In genomic region chr15:98778191-98778770, GRCm38 (mm10) we compare ENCODE assay signal across 10 mouse cellular contexts. TPM values are rescaled to one million over a fixed set of nuclear protein-coding genes. Genes with fewer than 3 reads are reported as not detected.
DNase-seq lines count a peak whose midpoint lies in the region; ATAC-seq and TF ChIP-seq lines count a peak whose summit lies in the region.
"Had no signal": no experiment of that assay in that cellular context is flagged by ENCODE, and none has a peak within 500 bp of the region (broad histone marks: within the 10 kb centered on the region; RNA-seq: fewer than 3 reads in every experiment).

No protein-coding gene starts in this region.

- peaks cover 89% of the 10 kb centered on the region for H3K27me3 ChIP-seq in liver, embryonic 11.5 days (replicated peaks; ENCODE audit: control insufficient read depth, insufficient read depth, low read length)
- peaks cover 100% of the 10 kb centered on the region for H3K27me3 ChIP-seq in limb, embryonic 12.5 days

- no peak for TF ChIP-seq CTCF in embryonic fibroblast, embryonic 13.5 days (IDR thresholded peaks at IDR 0.05; ENCODE audit: borderline replicate concordance, insufficient read depth, low read length)
- no peak for TF ChIP-seq CTCF in olfactory bulb, adult 2 months (IDR thresholded peaks at IDR 0.05; ENCODE audit: insufficient read depth, low read depth, low read length)

- DNase-seq in liver, embryonic 11.5 days (ENCODE audit: low spot score), result no peak
- DNase-seq in liver, result no peak
- no peak for DNase-seq in thymus, adult 18-20 months
- no peak for DNase-seq in cerebellum, postnatal 10 days
- DNase-seq in spleen, postnatal 14 days (ENCODE audit: low spot score in 2 of 2), result no peak
- DNase-seq: right cerebral cortex, postnatal 14 days had no signal

- no peak overlapping the region for H3K27ac ChIP-seq in liver, embryonic 11.5 days (ENCODE audit: low read depth, low read length)
- H3K27ac ChIP-seq in embryonic fibroblast, embryonic 13.5 days (ENCODE audit: insufficient read depth, low read length), result no peak overlapping the region
- no peak overlapping the region for H3K27ac ChIP-seq in limb, embryonic 12.5 days
- no peak overlapping the region for H3K27ac ChIP-seq in olfactory bulb, adult 2 months (ENCODE audit: insufficient read depth, low read depth, low read length)

- no peaks in the 10 kb centered on the region for H3K36me3 ChIP-seq in liver, embryonic 11.5 days (ENCODE audit: control insufficient read depth, insufficient read depth, low read length)
- H3K36me3 ChIP-seq in limb, embryonic 12.5 days, result no peaks in the 10 kb centered on the region

- H3K4me1 ChIP-seq in liver, embryonic 11.5 days (replicated peaks; ENCODE audit: control insufficient read depth, insufficient read depth, low read length), result peaks cover 15% of the 10 kb centered on the region
- H3K4me1 ChIP-seq in embryonic fibroblast, embryonic 13.5 days (ENCODE audit: control insufficient read depth, insufficient read depth, low read length), result peaks cover 23% of the 10 kb centered on the region
- peaks cover 28% of the 10 kb centered on the region for H3K4me1 ChIP-seq in limb, embryonic 12.5 days (replicated peaks)
- H3K4me1 ChIP-seq in olfactory bulb, adult 2 months (ENCODE audit: control insufficient read depth, insufficient read depth, low read length), result peaks cover 47% of the 10 kb centered on the region

- H3K9ac ChIP-seq in liver, embryonic 11.5 days (ENCODE audit: low read depth, low read length), result no peak overlapping the region
- H3K9ac ChIP-seq in limb, embryonic 12.5 days (replicated peaks), result no peak overlapping the region

- peak overlapping the region; percentile 43 for H3K4me2 ChIP-seq in liver, embryonic 11.5 days
- peak overlapping the region; percentile 50 for H3K4me2 ChIP-seq in limb, embryonic 12.5 days

- no peaks in the 10 kb centered on the region for H3K9me3 ChIP-seq in liver, embryonic 11.5 days (ENCODE audit: control insufficient read depth, low read length)
- H3K9me3 ChIP-seq in limb, embryonic 12.5 days, result no peaks in the 10 kb centered on the region

- no peak for ATAC-seq in liver, embryonic 11.5 days (replicated peaks; ENCODE audit: low FRiP score)
- ATAC-seq in limb, embryonic 12.5 days (ENCODE audit: insufficient number of reproducible peaks, insufficient read depth, low FRiP score, low TSS enrichment, low read depth), result no peak

- H3K4me3 ChIP-seq in liver, embryonic 11.5 days (ENCODE audit: low read depth, low read length), result peak overlapping the region; percentile 10
- peak overlapping the region; percentile 26 for H3K4me3 ChIP-seq in embryonic fibroblast, embryonic 13.5 days (ENCODE audit: insufficient read depth, low read length)
- H3K4me3 ChIP-seq in limb, embryonic 12.5 days (replicated peaks), result peak overlapping the region; percentile 31
- H3K4me3 ChIP-seq in olfactory bulb, adult 2 months (ENCODE audit: insufficient read depth, low read depth, low read length), result 0 out of 2 replicates have a peak overlapping the region, but pooled peaks have one; percentile 7
- H3K4me3 ChIP-seq: erythroblast, embryonic 14.5 days had no signal

- WGBS in liver, embryonic 11.5 days, result 1% methylated on average over 25 of the region's 25 CpGs
- under 1% methylated on average over 25 of the region's 25 CpGs for WGBS in limb, embryonic 12.5 days
- WGBS in olfactory bulb, adult 2 months, result 7% methylated on average over 25 of the region's 25 CpGs

- TF ChIP-seq POLR2A in embryonic fibroblast, embryonic 13.5 days (IDR thresholded peaks at IDR 0.05; ENCODE audit: low read depth, low read length), result peak; percentile 35; the same call in 1 of the 2 replicates
- no peak for TF ChIP-seq POLR2A in olfactory bulb, adult 2 months (IDR thresholded peaks at IDR 0.05; ENCODE audit: insufficient read depth, low read depth, low read length)

RNA-seq across cellular contexts. Expression of gene Wnt10b, which starts 0.3 kb away (rescaled TPM):
- not detected in 2 replicates for polyA plus RNA-seq in liver, embryonic 11.5 days (2014; fragmentation: Nextera tagmentation; extraction: Ambion mirVana)
- 1.9 and 5.8 TPM in 2 replicates for polyA plus RNA-seq in embryonic fibroblast, embryonic 13.5 days (2011; ENCODE audit: insufficient read length, low read depth, missing spikeins)
- polyA plus RNA-seq in limb, embryonic 12.5 days (2016; fragmentation: Nextera tagmentation; extraction: Ambion mirVana), result 1.5 and 1.7 TPM in 2 replicates
- polyA plus RNA-seq in olfactory bulb, adult 2 months (2012; ENCODE audit: insufficient read depth, insufficient read length, low replicate concordance, missing spikeins), result not detected in 2 replicates
- polyA plus RNA-seq: erythroblast, embryonic 14.5 days had no signal

RNA-seq across cellular contexts. Expression of gene Wnt1, which starts 11.4 kb away (rescaled TPM):
- polyA plus RNA-seq in liver, embryonic 11.5 days (2014; fragmentation: Nextera tagmentation; extraction: Ambion mirVana), result not detected in 2 replicates
- not detected in 2 replicates for polyA plus RNA-seq in embryonic fibroblast, embryonic 13.5 days (2011; ENCODE audit: insufficient read length, low read depth, missing spikeins)
- polyA plus RNA-seq in limb, embryonic 12.5 days (2016; fragmentation: Nextera tagmentation; extraction: Ambion mirVana), result not detected in 2 replicates
- not detected in 2 replicates for polyA plus RNA-seq in olfactory bulb, adult 2 months (2012; ENCODE audit: insufficient read depth, insufficient read length, low replicate concordance, missing spikeins)
- polyA plus RNA-seq: erythroblast, embryonic 14.5 days had no signal

RNA-seq across cellular contexts. Expression of gene Arf3, which starts 15.3 kb away (rescaled TPM):
- polyA plus RNA-seq in liver, embryonic 11.5 days (2014; fragmentation: Nextera tagmentation; extraction: Ambion mirVana), result 25.3 and 25.8 TPM in 2 replicates
- 91.3 and 112 TPM in 2 replicates for polyA plus RNA-seq in embryonic fibroblast, embryonic 13.5 days (2011; ENCODE audit: insufficient read length, low read depth, missing spikeins)
- polyA plus RNA-seq in limb, embryonic 12.5 days (2016; fragmentation: Nextera tagmentation; extraction: Ambion mirVana), result 46.5 and 54.1 TPM in 2 replicates
- 167 TPM in 1 of 2 replicates, not detected in the other for polyA plus RNA-seq in olfactory bulb, adult 2 months (2012; ENCODE audit: insufficient read depth, insufficient read length, low replicate concordance, missing spikeins)

RNA-seq across cellular contexts. Expression of gene Ddn, which starts 31.0 kb away (rescaled TPM):
- 0.12 and 0.16 TPM in 2 replicates for polyA plus RNA-seq in liver, embryonic 11.5 days (2014; fragmentation: Nextera tagmentation; extraction: Ambion mirVana)
- not detected in 2 replicates for polyA plus RNA-seq in embryonic fibroblast, embryonic 13.5 days (2011; ENCODE audit: insufficient read length, low read depth, missing spikeins)
- 0.23 TPM in 1 of 2 replicates, not detected in the other for polyA plus RNA-seq in limb, embryonic 12.5 days (2016; fragmentation: Nextera tagmentation; extraction: Ambion mirVana)
- polyA plus RNA-seq in olfactory bulb, adult 2 months (2012; ENCODE audit: insufficient read depth, insufficient read length, low replicate concordance, missing spikeins), result 108 TPM in 1 of 2 replicates, not detected in the other

RNA-seq across cellular contexts. Expression of gene Fkbp11, which starts 50.3 kb away (rescaled TPM):
- polyA plus RNA-seq in liver, embryonic 11.5 days (2014; fragmentation: Nextera tagmentation; extraction: Ambion mirVana), result 101 and 105 TPM in 2 replicates
- polyA plus RNA-seq in embryonic fibroblast, embryonic 13.5 days (2011; ENCODE audit: insufficient read length, low read depth, missing spikeins), result 48.6 and 57.3 TPM in 2 replicates
- 25.4 and 28.0 TPM in 2 replicates for polyA plus RNA-seq in limb, embryonic 12.5 days (2016; fragmentation: Nextera tagmentation; extraction: Ambion mirVana)
- not detected in 2 replicates for polyA plus RNA-seq in olfactory bulb, adult 2 months (2012; ENCODE audit: insufficient read depth, insufficient read length, low replicate concordance, missing spikeins)
